Mouse (Mus musculus): Measurements from ENCODE around the gene Pcdh19. TPM values are rescaled to one million over a fixed set of nuclear protein-coding genes. Genes with fewer than 3 reads are reported as not detected.

The Pcdh19 gene
- polyA plus RNA-seq, 1 experiment: 1.2 TPM

GRCm38 (mm10) chrX:133683961-133684360 lies 4.8 kb downstream of the Pcdh19 start:
- H3K4me1 ChIP-seq (ENCODE audit: control insufficient read depth, insufficient read depth, low read length): no peaks in the 10 kb centered on the region

GRCm38 (mm10) chrX:133675121-133675520 lies 13.7 kb downstream of the Pcdh19 start:
- Histone ChIP-seq H3K4me3 (replicated peaks; ENCODE audit: control insufficient read depth, low read depth, low read length) (no peak overlapping the region), H3K4me1 (ENCODE audit: control insufficient read depth, insufficient read depth, low read length) (no peaks in the 10 kb centered on the region), H3K27ac (ENCODE audit: control insufficient read depth, insufficient read depth, low read depth, low read length, poor library complexity) (no peak overlapping the region)
- TF ChIP-seq POLR2A (IDR thresholded peaks at IDR 0.05; ENCODE audit: borderline replicate concordance, control insufficient read depth, low read depth, low read length) (no peak), CTCF (IDR thresholded peaks at IDR 0.05; ENCODE audit: control insufficient read depth, insufficient read depth, low read length) (no peak)
- 29% methylated on average over 2 of the region's 2 CpGs for WGBS

More at GRCm38 (mm10) chrX:133683961-133684360, 4.8 kb downstream of the Pcdh19 start:
- no peak overlapping the region for H3K4me3 ChIP-seq (replicated peaks; ENCODE audit: control insufficient read depth, low read depth, low read length)
- WGBS: 28% methylated on average over 3 of the region's 3 CpGs
- TF ChIP-seq CTCF (IDR thresholded peaks at IDR 0.05; ENCODE audit: control insufficient read depth, insufficient read depth, low read length) (no peak), POLR2A (IDR thresholded peaks at IDR 0.05; ENCODE audit: borderline replicate concordance, control insufficient read depth, low read depth, low read length) (no peak)
- no peak overlapping the region for H3K27ac ChIP-seq (ENCODE audit: control insufficient read depth, insufficient read depth, low read depth, low read length, poor library complexity)

DNA sequence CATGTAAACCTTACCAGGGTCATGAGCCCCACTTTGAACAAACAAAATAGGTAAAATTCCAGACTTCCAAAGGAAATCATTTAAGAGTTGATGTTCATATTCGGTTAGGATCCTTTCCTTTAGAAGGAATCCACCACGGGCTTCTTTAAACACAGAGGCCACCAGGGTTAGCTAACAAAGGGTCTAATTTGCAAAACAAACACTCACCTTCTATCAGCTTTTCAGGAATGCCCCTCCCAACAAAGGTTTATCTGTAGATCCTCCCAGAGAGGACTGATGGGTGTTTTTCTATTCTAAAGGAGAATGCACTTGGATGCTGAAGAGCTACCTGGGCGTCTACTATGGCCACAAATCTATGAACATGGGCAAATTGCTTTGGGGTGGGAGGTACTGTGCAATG lies 15.0 kb downstream of the Pcdh19 start:
- 39% methylated on average over 3 of the region's 3 CpGs for WGBS

GRCm38 (mm10) chrX:133660111-133660510 lies 28.7 kb downstream of the Pcdh19 start:
- 43% methylated on average over 5 of the region's 5 CpGs for WGBS
- no peak overlapping the region for H3K4me3 ChIP-seq (replicated peaks; ENCODE audit: control insufficient read depth, low read depth, low read length)
- TF ChIP-seq POLR2A (IDR thresholded peaks at IDR 0.05; ENCODE audit: borderline replicate concordance, control insufficient read depth, low read depth, low read length) (no peak), CTCF (IDR thresholded peaks at IDR 0.05; ENCODE audit: control insufficient read depth, insufficient read depth, low read length) (no peak)
- no peak overlapping the region for H3K27ac ChIP-seq (ENCODE audit: control insufficient read depth, insufficient read depth, low read depth, low read length, poor library complexity)
- no peaks in the 10 kb centered on the region for H3K4me1 ChIP-seq (ENCODE audit: control insufficient read depth, insufficient read depth, low read length)

More for the DNA sequence above, 15.0 kb downstream of the Pcdh19 start:
- no peaks in the 10 kb centered on the region for H3K4me1 ChIP-seq (ENCODE audit: control insufficient read depth, insufficient read depth, low read length)
- H3K4me3 ChIP-seq (replicated peaks; ENCODE audit: control insufficient read depth, low read depth, low read length): no peak overlapping the region
- no peak overlapping the region for H3K27ac ChIP-seq (ENCODE audit: control insufficient read depth, insufficient read depth, low read depth, low read length, poor library complexity)
- TF ChIP-seq CTCF (IDR thresholded peaks at IDR 0.05; ENCODE audit: control insufficient read depth, insufficient read depth, low read length) (no peak), POLR2A (IDR thresholded peaks at IDR 0.05; ENCODE audit: borderline replicate concordance, control insufficient read depth, low read depth, low read length) (no peak)

DNA sequence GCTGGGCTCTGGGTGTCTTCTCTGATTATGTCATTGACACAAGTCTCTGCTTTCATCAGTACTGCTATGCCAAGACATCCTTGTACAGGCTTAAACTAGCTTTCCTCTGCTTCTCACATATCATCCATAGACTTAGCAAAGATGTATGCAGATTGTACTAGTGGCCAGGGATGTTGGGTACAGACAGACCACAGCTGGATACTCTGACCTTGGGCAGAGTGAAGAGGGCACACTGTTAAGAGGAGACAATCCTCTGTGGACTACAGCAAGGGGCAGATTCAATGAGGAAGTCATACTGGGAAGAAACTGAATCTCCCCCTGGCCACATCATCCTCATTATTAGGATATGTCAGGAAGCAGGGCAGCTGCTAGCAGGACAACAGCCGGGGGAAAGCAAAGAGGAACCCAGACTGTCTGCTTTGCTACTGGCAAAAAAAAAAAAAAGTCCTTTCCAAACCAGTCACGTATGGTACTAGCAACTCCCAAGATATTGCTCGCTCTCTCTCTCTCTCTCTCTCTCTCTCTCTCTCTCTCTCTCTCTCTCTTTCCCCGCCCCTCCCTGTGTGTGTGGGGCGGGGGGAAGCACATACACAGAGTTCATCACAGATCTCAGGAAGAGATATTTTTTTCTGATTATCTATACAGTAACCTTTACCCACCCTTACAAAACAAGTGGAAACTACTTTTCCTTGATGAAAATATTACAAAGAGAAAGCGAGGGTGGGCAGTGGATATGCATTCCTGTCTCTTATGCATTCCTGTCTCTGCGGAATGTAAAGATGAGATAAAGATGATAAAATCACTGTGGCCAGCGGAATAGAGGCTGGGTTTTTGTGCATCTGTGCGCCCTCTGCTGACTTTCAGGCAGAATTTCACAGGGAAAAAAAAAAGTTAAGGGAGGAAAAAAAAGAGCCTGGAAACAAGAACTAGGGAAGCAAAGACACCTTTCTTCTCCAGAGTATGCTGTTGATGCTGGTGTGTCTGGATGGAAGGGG lies 31.2 kb downstream of the Pcdh19 start:
- TF ChIP-seq POLR2A (IDR thresholded peaks at IDR 0.05; ENCODE audit: borderline replicate concordance, control insufficient read depth, low read depth, low read length) (no peak), CTCF (IDR thresholded peaks at IDR 0.05; ENCODE audit: control insufficient read depth, insufficient read depth, low read length) (no peak)
- H3K4me1 ChIP-seq (ENCODE audit: control insufficient read depth, insufficient read depth, low read length): no peaks in the 10 kb centered on the region
- H3K4me3 ChIP-seq (replicated peaks; ENCODE audit: control insufficient read depth, low read depth, low read length): no peak overlapping the region
- H3K27ac ChIP-seq (ENCODE audit: control insufficient read depth, insufficient read depth, low read depth, low read length, poor library complexity): no peak overlapping the region
- WGBS: 21% methylated on average over 9 of the region's 9 CpGs

GRCm38 (mm10) chrX:133655876-133656538 lies 32.8 kb downstream of the Pcdh19 start:
- H3K27ac ChIP-seq (ENCODE audit: control insufficient read depth, insufficient read depth, low read depth, low read length, poor library complexity): no peak overlapping the region
- no peaks in the 10 kb centered on the region for H3K4me1 ChIP-seq (ENCODE audit: control insufficient read depth, insufficient read depth, low read length)
- WGBS: 76% methylated on average over 11 of the region's 11 CpGs
- H3K4me3 ChIP-seq (replicated peaks; ENCODE audit: control insufficient read depth, low read depth, low read length): no peak overlapping the region
- no peak for TF ChIP-seq POLR2A (IDR thresholded peaks at IDR 0.05; ENCODE audit: borderline replicate concordance, control insufficient read depth, low read depth, low read length)

DNA sequence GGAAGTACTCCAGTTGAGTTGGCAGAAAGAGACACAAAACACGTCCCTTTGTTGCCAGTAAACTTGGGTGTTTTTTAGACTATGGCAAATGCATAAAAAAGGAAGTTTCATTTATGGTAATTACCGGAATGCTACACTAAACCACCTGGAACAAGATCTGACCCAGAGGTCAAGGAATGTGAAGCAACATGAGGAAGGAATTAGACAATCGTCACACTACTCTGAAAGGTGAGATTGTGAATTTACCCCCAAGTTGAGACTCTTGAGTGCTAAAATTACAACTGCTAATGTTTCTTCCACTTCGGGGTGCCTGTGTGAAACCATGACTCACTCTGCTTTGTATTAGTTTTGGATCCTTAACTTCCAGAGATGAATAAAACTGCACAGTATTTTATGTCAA lies 33.6 kb downstream of the Pcdh19 start:
- 45% methylated on average over 4 of the region's 4 CpGs for WGBS

GRCm38 (mm10) chrX:133653071-133653470 lies 35.7 kb downstream of the Pcdh19 start:
- H3K4me3 ChIP-seq (replicated peaks; ENCODE audit: control insufficient read depth, low read depth, low read length): no peak overlapping the region
- WGBS: 71% methylated on average over 3 of the region's 3 CpGs
- TF ChIP-seq CTCF (IDR thresholded peaks at IDR 0.05; ENCODE audit: control insufficient read depth, insufficient read depth, low read length) (no peak), POLR2A (IDR thresholded peaks at IDR 0.05; ENCODE audit: borderline replicate concordance, control insufficient read depth, low read depth, low read length) (no peak)
- no peak overlapping the region for H3K27ac ChIP-seq (ENCODE audit: control insufficient read depth, insufficient read depth, low read depth, low read length, poor library complexity)
- no peaks in the 10 kb centered on the region for H3K4me1 ChIP-seq (ENCODE audit: control insufficient read depth, insufficient read depth, low read length)

More for the DNA sequence above, 33.6 kb downstream of the Pcdh19 start:
- Histone ChIP-seq H3K4me1 (ENCODE audit: control insufficient read depth, insufficient read depth, low read length) (no peaks in the 10 kb centered on the region), H3K27ac (ENCODE audit: control insufficient read depth, insufficient read depth, low read depth, low read length, poor library complexity) (no peak overlapping the region), H3K4me3 (replicated peaks; ENCODE audit: control insufficient read depth, low read depth, low read length) (no peak overlapping the region)
- TF ChIP-seq POLR2A (IDR thresholded peaks at IDR 0.05; ENCODE audit: borderline replicate concordance, control insufficient read depth, low read depth, low read length) (no peak), CTCF (IDR thresholded peaks at IDR 0.05; ENCODE audit: control insufficient read depth, insufficient read depth, low read length) (no peak)

All from bone marrow, adult 2 months (tissue).